Mouse (Mus musculus) frontal cortex, postnatal 14 days (tissue): ENCODE results near the gene Csnk2a1.

Source experiments
- DNase-seq, 2 experiments: peaks; one replicate each; pipeline ENCODE4 v3.0.0; 2022; ENCODE audit warnings: low spot score in 2 of 2

The Csnk2a1 gene

GRCm38 (mm10) chr2:152324842-152325241 lies 98.2 kb downstream of the Csnk2a1 start:
- DNase-seq: no peak

GRCm38 (mm10) chr2:152326157-152326556 lies 99.5 kb downstream of the Csnk2a1 start:
- no peak for DNase-seq

DNA sequence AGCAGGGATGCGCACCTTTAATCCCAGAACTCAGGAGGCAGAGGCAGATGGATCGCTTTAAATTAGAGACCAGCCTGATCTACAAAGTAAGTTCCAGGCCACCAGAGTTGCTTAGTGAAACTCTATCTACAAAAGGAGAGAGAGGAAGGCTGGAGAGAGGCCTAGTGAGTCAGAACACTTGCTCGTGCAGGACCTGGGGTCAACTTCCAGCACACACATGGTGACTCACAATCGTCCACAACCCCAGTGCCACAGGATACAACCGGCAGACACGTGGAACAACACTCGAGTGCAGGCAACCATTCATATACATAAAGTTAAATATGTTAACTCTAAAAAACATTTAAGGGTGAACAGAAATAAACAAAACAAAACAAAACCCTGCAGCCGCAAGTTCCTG lies 100.0 kb downstream of the Csnk2a1 start:
- DNase-seq: no peak

- DNase-seq: no peak
These were observed 101.3 kb downstream of the Csnk2a1 start for GRCm38 (mm10) chr2:152327980-152328379.

- no peak for DNase-seq
These were observed 104.3 kb downstream of the Csnk2a1 start for GRCm38 (mm10) chr2:152330858-152331423.
